Mouse (Mus musculus) forebrain, embryonic 15.5 days (tissue): ENCODE measurements around the gene Hist1h2bg. TPM values are rescaled to one million over a fixed set of nuclear protein-coding genes. Genes with fewer than 3 reads are reported as not detected.
"Not testable (repeated sequence)": the region's sequence is repeated elsewhere in the genome, so short reads cannot be mapped to it uniquely, and the experiment has no call there.

Experiments
- ATAC-seq: fragments of 200-750 bp; cut with Nextera tagmentation; replicated peaks from 2 replicates; pipeline ENCODE4 v1.8.0; 2017; ENCODE audit warnings: mild to moderate bottlenecking, moderate TSS enrichment, moderate library complexity
- H3K27ac ChIP-seq: fragments of 300-500 bp; sonication (generic); replicated peaks from 2 replicates; pipeline ENCODE4 v1.5.1; 2015; ENCODE audit warnings: mild to moderate bottlenecking, inconsistent platforms
- H3K27me3 ChIP-seq: fragments of 300-500 bp; sonication (generic); 2 replicates; pipeline ENCODE4 v1.6.1; 2015; ENCODE audit warnings: inconsistent platforms
- H3K36me3 ChIP-seq: fragments of 300-500 bp; sonication (generic); 2 replicates; pipeline ENCODE4 v1.6.1; 2015; ENCODE audit warnings: mild to moderate bottlenecking, inconsistent platforms
- H3K4me1 ChIP-seq: fragments of 300-500 bp; sonication (generic); 2 replicates; pipeline ENCODE4 v1.6.1; 2015; ENCODE audit warnings: inconsistent platforms
- H3K4me2 ChIP-seq: fragments of 300-500 bp; sonication (generic); replicated peaks from 2 replicates; pipeline ENCODE4 v1.6.1; 2015; ENCODE audit warnings: mild to moderate bottlenecking, inconsistent platforms
- H3K4me3 ChIP-seq: fragments of 300-500 bp; sonication (generic); 2 replicates; pipeline ENCODE4 v1.5.1; 2015; ENCODE audit warnings: mild to moderate bottlenecking, inconsistent platforms
- H3K9ac ChIP-seq: fragments of 300-500 bp; sonication (generic); replicated peaks from 2 replicates; pipeline ENCODE4 v1.6.1; 2015; ENCODE audit warnings: mild to moderate bottlenecking, inconsistent platforms
- H3K9me3 ChIP-seq: fragments of 300-500 bp; sonication (generic); 2 replicates; pipeline ENCODE4 v1.6.1; 2016; ENCODE audit warnings: inconsistent platforms
- WGBS: fragments of 180-500 bp; shearing (Covaris S2); methylation state at CpG from one replicate; pipeline ENCODE4 v1.1.7; 2015; ENCODE audit warnings: mixed read lengths; 5-methylcytosine and 5-hydroxymethylcytosine counted together
- polyA plus RNA-seq: library from polyadenylated mRNA; unstranded; fragments of >200 nt; fragmentation: Nextera tagmentation; extraction: Ambion mirVana; gene quantifications from 2 replicates; pipeline ENCODE4 v1.2.1, GENCODE M21; 2015

The Hist1h2bg gene
- polyA plus RNA-seq, 1 experiment from 2014 or later: 5.6 TPM

GRCm38 (mm10) chr13:23572218-23573033 lies 1.2 kb downstream of the Hist1h2bg start:
- ATAC-seq: no peak
- Histone ChIP-seq H3K9ac (peak overlapping the region; percentile 69), H3K36me3 (no peaks in the 10 kb centered on the region), H3K9me3 (no peaks in the 10 kb centered on the region), H3K4me3 (peak overlapping the region; percentile 50), H3K27me3 (no peaks in the 10 kb centered on the region), H3K27ac (peak overlapping the region; percentile 97), H3K4me2 (peak overlapping the region; percentile 64), H3K4me1 (peaks cover 38% of the 10 kb centered on the region)
- WGBS: 37% methylated on average over 2 of the region's 2 CpGs

GRCm38 (mm10) chr13:23573034-23573897 lies 2.1 kb downstream of the Hist1h2bg start:
- peak overlapping the region; percentile 69 for H3K9ac ChIP-seq
- peak overlapping the region; percentile 64 for H3K4me2 ChIP-seq
- not testable (repeated sequence) for H3K9me3 ChIP-seq, H3K27me3 ChIP-seq, H3K36me3 ChIP-seq, ATAC-seq
- peak overlapping the region; percentile 50 for H3K4me3 ChIP-seq
- H3K4me1 ChIP-seq: peaks cover 38% of the 10 kb centered on the region
- whole genome bisulfite sequencing: 6% methylated on average over 20 of the region's 20 CpGs
- peak overlapping the region; percentile 97 for H3K27ac ChIP-seq

GRCm38 (mm10) chr13:23573898-23574524 lies 2.8 kb downstream of the Hist1h2bg start, which contains the start of the genes Hist1h2bf and Hist1h2ad:
Gene Hist1h2bf (minus strand): TSS chr13:23574196.
Gene Hist1h2ad (plus strand): TSS chr13:23574381.
- Histone ChIP-seq H3K27ac (peak within 1 kb of the TSS; percentile 97), H3K9ac (peak within 1 kb of the TSS; percentile 69), H3K4me3 (peak within 1 kb of the TSS; percentile 50), H3K4me1 (peaks cover 38% of the 10 kb centered on the region), H3K4me2 (peak within 1 kb of the TSS; percentile 72)
- not testable (repeated sequence) for H3K27me3 ChIP-seq, H3K9me3 ChIP-seq, H3K36me3 ChIP-seq
- WGBS: under 1% methylated on average over 40 of the region's 42 CpGs
- ATAC-seq: peak; percentile 93

GRCm38 (mm10) chr13:23574546-23575170 lies 3.5 kb downstream of the Hist1h2bg start:
- Histone ChIP-seq H3K4me2 (peak overlapping the region; percentile 72), H3K4me1 (peaks cover 38% of the 10 kb centered on the region), H3K9ac (peak overlapping the region; percentile 43; the same call in 1 of the 2 replicates), H3K27ac (peak overlapping the region; percentile 97), H3K4me3 (peak overlapping the region; percentile 50)
- not testable (repeated sequence) for H3K36me3 ChIP-seq, H3K9me3 ChIP-seq, ATAC-seq, H3K27me3 ChIP-seq
- 0% methylated on average over 13 of the region's 39 CpGs for WGBS

- Histone ChIP-seq H3K27ac (peak within 1 kb of the TSS; percentile 97), H3K4me2 (peak within 1 kb of the TSS; percentile 72), H3K9ac (peak within 1 kb of the TSS; percentile 74), H3K4me1 (peaks cover 34% of the 10 kb centered on the region), H3K27me3 (no peaks in the 10 kb centered on the region), H3K9me3 (no peaks in the 10 kb centered on the region), H3K4me3 (peak within 1 kb of the TSS; percentile 47), H3K36me3 (no peaks in the 10 kb centered on the region)
- under 1% methylated on average over 18 of the region's 18 CpGs for WGBS
- ATAC-seq: peak; percentile 61
Observed at GRCm38 (mm10) chr13:23575271-23575851, 4.2 kb downstream of the Hist1h2bg start, which contains the start of gene Hist1h3d. Gene Hist1h3d (plus strand): TSS chr13:23575763.

- H3K4me2 ChIP-seq: peak overlapping the region; percentile 72
- under 1% methylated on average over 15 of the region's 40 CpGs for WGBS
- H3K27me3 ChIP-seq, H3K9me3 ChIP-seq, ATAC-seq, H3K36me3 ChIP-seq: not testable (repeated sequence)
- H3K9ac ChIP-seq: peak overlapping the region; percentile 74
- peak overlapping the region; percentile 47 for H3K4me3 ChIP-seq
- H3K4me1 ChIP-seq: peaks cover 35% of the 10 kb centered on the region
- peak overlapping the region; percentile 97 for H3K27ac ChIP-seq
Observed at GRCm38 (mm10) chr13:23575864-23576313, 4.7 kb downstream of the Hist1h2bg start.

GRCm38 (mm10) chr13:23576351-23576881 lies 5.2 kb downstream of the Hist1h2bg start:
- no peak for ATAC-seq
- WGBS: 2% methylated on average over 7 of the region's 7 CpGs
- H3K4me3 ChIP-seq: peak overlapping the region; percentile 47
- H3K9ac ChIP-seq: peak overlapping the region; percentile 74
- H3K27me3 ChIP-seq: no peaks in the 10 kb centered on the region
- no peaks in the 10 kb centered on the region for H3K36me3 ChIP-seq
- peak overlapping the region; percentile 72 for H3K4me2 ChIP-seq
- H3K9me3 ChIP-seq: no peaks in the 10 kb centered on the region
- H3K4me1 ChIP-seq: peaks cover 37% of the 10 kb centered on the region
- H3K27ac ChIP-seq: peak overlapping the region; percentile 97

- no peak for ATAC-seq
- Histone ChIP-seq H3K4me2 (peak overlapping the region; percentile 72), H3K27me3 (no peaks in the 10 kb centered on the region), H3K4me3 (peak overlapping the region; percentile 47), H3K27ac (peak overlapping the region; percentile 97), H3K36me3 (no peaks in the 10 kb centered on the region), H3K9me3 (no peaks in the 10 kb centered on the region), H3K9ac (peak overlapping the region; percentile 74), H3K4me1 (peaks cover 40% of the 10 kb centered on the region)
- WGBS: 32% methylated on average over 6 of the region's 6 CpGs
Observed at GRCm38 (mm10) chr13:23576906-23577639, 5.9 kb downstream of the Hist1h2bg start.

GRCm38 (mm10) chr13:23577835-23578234 lies 6.6 kb downstream of the Hist1h2bg start:
- 93% methylated on average over 1 of the region's 1 CpGs for WGBS
- no peak for ATAC-seq

GRCm38 (mm10) chr13:23581408-23582218 lies 10.4 kb downstream of the Hist1h2bg start, which contains the start of gene Hist1h4d:
Gene Hist1h4d (plus strand): TSS chr13:23581598.
- Histone ChIP-seq H3K27ac (peak within 1 kb of the TSS; percentile 97), H3K4me2 (peak within 1 kb of the TSS; percentile 79), H3K4me1 (peaks cover 53% of the 10 kb centered on the region), H3K36me3 (no peaks in the 10 kb centered on the region), H3K4me3 (peak within 1 kb of the TSS; percentile 53), H3K9ac (peak within 1 kb of the TSS; percentile 61), H3K27me3 (no peaks in the 10 kb centered on the region), H3K9me3 (no peaks in the 10 kb centered on the region)
- WGBS: under 1% methylated on average over 43 of the region's 43 CpGs
- peak; percentile 93 for ATAC-seq

More at GRCm38 (mm10) chr13:23577835-23578234, 6.6 kb downstream of the Hist1h2bg start:
- no peaks in the 10 kb centered on the region for H3K36me3 ChIP-seq
- no peak overlapping the region for H3K27ac ChIP-seq
- H3K9me3 ChIP-seq: no peaks in the 10 kb centered on the region
- no peak overlapping the region for H3K4me3 ChIP-seq
- no peaks in the 10 kb centered on the region for H3K27me3 ChIP-seq
- peaks cover 40% of the 10 kb centered on the region for H3K4me1 ChIP-seq
- H3K9ac ChIP-seq: no peak overlapping the region
- no peak overlapping the region for H3K4me2 ChIP-seq
